Mouse (Mus musculus) gastrocnemius, postnatal 36 days (tissue): ENCODE results near the gene Pgm5. TPM values are rescaled to one million over a fixed set of nuclear protein-coding genes. Genes with fewer than 3 reads are reported as not detected.
"Not testable (repeated sequence)": the region's sequence is repeated elsewhere in the genome, so short reads cannot be mapped to it uniquely, and the experiment has no call there.

Source experiments
- DNase-seq, 2 experiments: peaks; one replicate each; pipeline ENCODE4 v3.0.0; 2022
- intact Hi-C: fragments of 180-260 bp; cut with DNase I; formaldehyde crosslinking; loops from one replicate; pipeline ENCODE4 v1.15.1; 2025
- total RNA-seq, 2 experiments: library from RNA; stranded (reverse); gene quantifications; 2 replicates each; pipeline ENCODE4 v1.2.3; 2021

Gene Pgm5
- total RNA-seq, 2 experiments from 2014 or later = 9.0 to 10.6 TPM

GRCm38 (mm10) chr19:24716303-24717097 lies 145.2 kb downstream of the Pgm5 start:
- no peak for DNase-seq
- intact Hi-C loops = no loop called here

- intact Hi-C loops = loop anchor here (5.0 kb wide), 1 partner anchor 159 kb away; no protein-coding TSS in a partner anchor
- no peak for DNase-seq
These were observed 153.6 kb downstream of the Pgm5 start for GRCm38 (mm10) chr19:24708032-24708431.

GRCm38 (mm10) chr19:24707071-24707906 lies 154.4 kb downstream of the Pgm5 start:
- intact Hi-C loops = loop anchor here (5.0 kb wide), 1 partner anchor 160 kb away; no protein-coding TSS in a partner anchor
- no peak for DNase-seq

- intact Hi-C loops = loop anchor here (5.0 kb wide), 1 partner anchor 162 kb away; no protein-coding TSS in a partner anchor
- DNase-seq = no peak
These were observed 156.3 kb downstream of the Pgm5 start for GRCm38 (mm10) chr19:24705395-24705794.

- intact Hi-C loops = no loop called here
- no peak for DNase-seq
These were observed 157.3 kb downstream of the Pgm5 start for GRCm38 (mm10) chr19:24704326-24704725.

GRCm38 (mm10) chr19:24703680-24704079 lies 158.0 kb downstream of the Pgm5 start:
- DNase-seq = no peak
- intact Hi-C loops = no loop called here

- intact Hi-C loops, DNase-seq: not testable (repeated sequence)
These were observed 158.5 kb downstream of the Pgm5 start for GRCm38 (mm10) chr19:24703168-24703567.

- no peak for DNase-seq
- intact Hi-C loops = no loop called here
These were observed 159.9 kb downstream of the Pgm5 start for GRCm38 (mm10) chr19:24701716-24702115.

GRCm38 (mm10) chr19:24700664-24701063 lies 161.0 kb downstream of the Pgm5 start:
- intact Hi-C loops = no loop called here
- DNase-seq = no peak

- intact Hi-C loops = no loop called here
- DNase-seq = no peak
These were observed 161.7 kb downstream of the Pgm5 start for GRCm38 (mm10) chr19:24699910-24700309.

- DNase-seq = no peak
- intact Hi-C loops = no loop called here
These were observed 162.5 kb downstream of the Pgm5 start for GRCm38 (mm10) chr19:24699196-24699595.

- no peak for DNase-seq
- intact Hi-C loops = no loop called here
These were observed 163.0 kb downstream of the Pgm5 start for GRCm38 (mm10) chr19:24698651-24699050.

GRCm38 (mm10) chr19:24697946-24698345 lies 163.7 kb downstream of the Pgm5 start:
- DNase-seq = no peak
- intact Hi-C loops = no loop called here

GRCm38 (mm10) chr19:24692691-24693090 lies 169.0 kb downstream of the Pgm5 start:
- no peak for DNase-seq
- intact Hi-C loops = no loop called here

GRCm38 (mm10) chr19:24689531-24689930 lies 172.1 kb downstream of the Pgm5 start:
- intact Hi-C loops = no loop called here

GRCm38 (mm10) chr19:24688327-24688726 lies 173.3 kb downstream of the Pgm5 start:
- DNase-seq = no peak
- intact Hi-C loops = no loop called here

More at GRCm38 (mm10) chr19:24689531-24689930, 172.1 kb downstream of the Pgm5 start:
- no peak for DNase-seq

- intact Hi-C loops = no loop called here
- DNase-seq = no peak
These were observed 175.2 kb downstream of the Pgm5 start for GRCm38 (mm10) chr19:24686411-24686810.

GRCm38 (mm10) chr19:24683016-24683720 lies 178.5 kb downstream of the Pgm5 start:
- intact Hi-C loops = no loop called here
- DNase-seq = no peak

GRCm38 (mm10) chr19:24677242-24677984 lies 184.2 kb downstream of the Pgm5 start:
- DNase-seq = no peak
- intact Hi-C loops = no loop called here

GRCm38 (mm10) chr19:24676429-24676828 lies 185.2 kb downstream of the Pgm5 start:
- DNase-seq = no peak

More at GRCm38 (mm10) chr19:24676429-24676828, 185.2 kb downstream of the Pgm5 start:
- intact Hi-C loops = no loop called here
